Mouse (Mus musculus): Measurements from ENCODE around the gene Pla2g2c. TPM values are rescaled to one million over a fixed set of nuclear protein-coding genes. Genes with fewer than 3 reads are reported as not detected.

Gene Pla2g2c
- polyA plus RNA-seq, 1 experiment, result not detected

- TF ChIP-seq MYOD1 (IDR thresholded peaks at IDR 0.05; ENCODE audit: control insufficient read depth, insufficient read length, low read depth) (no peak), USF1 (IDR thresholded peaks at IDR 0.05; ENCODE audit: low read depth) (no peak), FOSL1 (IDR thresholded peaks at IDR 0.05; ENCODE audit: insufficient read depth, low read length, poor library complexity, severe bottlenecking) (no peak), MAX (IDR thresholded peaks at IDR 0.05) (no peak), CTCF (IDR thresholded peaks at IDR 0.05; ENCODE audit: control insufficient read depth, insufficient read depth, insufficient read length) (no peak), CEBPB (IDR thresholded peaks at IDR 0.05; ENCODE audit: low read depth) (no peak), MYOG (IDR thresholded peaks at IDR 0.05; ENCODE audit: control insufficient read depth, extremely low read depth, insufficient read length) (no peak)
- H3ac ChIP-seq (ENCODE audit: control insufficient read depth, insufficient read length, low read depth), result no peak overlapping the region
- H3K4me3 ChIP-seq (ENCODE audit: insufficient read depth, poor library complexity, severe bottlenecking), result no peak overlapping the region
- no peaks in the 10 kb centered on the region for H3K79me2 ChIP-seq (ENCODE audit: control insufficient read depth, insufficient read depth)
- no peaks in the 10 kb centered on the region for H3K36me3 ChIP-seq (ENCODE audit: control insufficient read depth, insufficient read depth)
- H3K79me3 ChIP-seq (ENCODE audit: low read depth), result no peaks in the 10 kb centered on the region
- peaks cover 59% of the 10 kb centered on the region for H3K27me3 ChIP-seq (ENCODE audit: control insufficient read depth, insufficient read depth, insufficient read length)
Observed at GRCm38 (mm10) chr4:138718586-138719263, 5.9 kb upstream of the Pla2g2c start.

- TF ChIP-seq MYOG (IDR thresholded peaks at IDR 0.05; ENCODE audit: control insufficient read depth, extremely low read depth, insufficient read length) (no peak), CEBPB (IDR thresholded peaks at IDR 0.05; ENCODE audit: low read depth) (no peak), MAX (IDR thresholded peaks at IDR 0.05) (no peak), CTCF (IDR thresholded peaks at IDR 0.05; ENCODE audit: control insufficient read depth, insufficient read depth, insufficient read length) (no peak), USF1 (IDR thresholded peaks at IDR 0.05; ENCODE audit: low read depth) (no peak), MYOD1 (IDR thresholded peaks at IDR 0.05; ENCODE audit: control insufficient read depth, insufficient read length, low read depth) (no peak), FOSL1 (IDR thresholded peaks at IDR 0.05; ENCODE audit: insufficient read depth, low read length, poor library complexity, severe bottlenecking) (no peak)
- H3K79me2 ChIP-seq (ENCODE audit: control insufficient read depth, insufficient read depth), result no peaks in the 10 kb centered on the region
- H3K79me3 ChIP-seq (ENCODE audit: low read depth), result no peaks in the 10 kb centered on the region
- H3K27me3 ChIP-seq (ENCODE audit: control insufficient read depth, insufficient read depth, insufficient read length), result peaks cover 64% of the 10 kb centered on the region
- H3K36me3 ChIP-seq (ENCODE audit: control insufficient read depth, insufficient read depth), result no peaks in the 10 kb centered on the region
- H3K4me3 ChIP-seq (ENCODE audit: insufficient read depth, poor library complexity, severe bottlenecking), result no peak overlapping the region
- no peak overlapping the region for H3ac ChIP-seq (ENCODE audit: control insufficient read depth, insufficient read length, low read depth)
Observed at GRCm38 (mm10) chr4:138719264-138719596, 5.4 kb upstream of the Pla2g2c start.

GRCm38 (mm10) chr4:138723493-138724281, 905 bp upstream of the Pla2g2c start:
- Histone ChIP-seq H3K4me3 (ENCODE audit: insufficient read depth, poor library complexity, severe bottlenecking) (no peak overlapping the region), H3K79me3 (ENCODE audit: low read depth) (no peaks in the 10 kb centered on the region), H3K36me3 (ENCODE audit: control insufficient read depth, insufficient read depth) (no peaks in the 10 kb centered on the region), H3K27me3 (ENCODE audit: control insufficient read depth, insufficient read depth, insufficient read length) (peaks cover 70% of the 10 kb centered on the region), H3ac (ENCODE audit: control insufficient read depth, insufficient read length, low read depth) (no peak overlapping the region), H3K79me2 (ENCODE audit: control insufficient read depth, insufficient read depth) (no peaks in the 10 kb centered on the region)
- TF ChIP-seq MAX (IDR thresholded peaks at IDR 0.05), result no peak
- no peak for TF ChIP-seq USF1 (IDR thresholded peaks at IDR 0.05; ENCODE audit: low read depth)
- TF ChIP-seq CEBPB (IDR thresholded peaks at IDR 0.05; ENCODE audit: low read depth), result no peak
- no peak for TF ChIP-seq CTCF (IDR thresholded peaks at IDR 0.05; ENCODE audit: control insufficient read depth, insufficient read depth, insufficient read length)
- no peak for TF ChIP-seq MYOG (IDR thresholded peaks at IDR 0.05; ENCODE audit: control insufficient read depth, extremely low read depth, insufficient read length)
- no peak for TF ChIP-seq MYOD1 (IDR thresholded peaks at IDR 0.05; ENCODE audit: control insufficient read depth, insufficient read length, low read depth)
- TF ChIP-seq FOSL1 (IDR thresholded peaks at IDR 0.05; ENCODE audit: insufficient read depth, low read length, poor library complexity, severe bottlenecking), result no peak

- TF ChIP-seq USF1 (IDR thresholded peaks at IDR 0.05; ENCODE audit: low read depth) (no peak), CTCF (IDR thresholded peaks at IDR 0.05; ENCODE audit: control insufficient read depth, insufficient read depth, insufficient read length) (no peak)
- no peak overlapping the region for H3ac ChIP-seq (ENCODE audit: control insufficient read depth, insufficient read length, low read depth)
- H3K36me3 ChIP-seq (ENCODE audit: control insufficient read depth, insufficient read depth), result no peaks in the 10 kb centered on the region
- no peaks in the 10 kb centered on the region for H3K79me2 ChIP-seq (ENCODE audit: control insufficient read depth, insufficient read depth)
- H3K79me3 ChIP-seq (ENCODE audit: low read depth), result no peaks in the 10 kb centered on the region
- peaks cover 63% of the 10 kb centered on the region for H3K27me3 ChIP-seq (ENCODE audit: control insufficient read depth, insufficient read depth, insufficient read length)
- no peak overlapping the region for H3K4me3 ChIP-seq (ENCODE audit: insufficient read depth, poor library complexity, severe bottlenecking)
Observed at GRCm38 (mm10) chr4:138725127-138725461, 502 bp downstream of the Pla2g2c start.

- Histone ChIP-seq H3K4me3 (ENCODE audit: insufficient read depth, poor library complexity, severe bottlenecking) (no peak overlapping the region), H3K36me3 (ENCODE audit: control insufficient read depth, insufficient read depth) (no peaks in the 10 kb centered on the region), H3K79me2 (ENCODE audit: control insufficient read depth, insufficient read depth) (no peaks in the 10 kb centered on the region), H3K79me3 (ENCODE audit: low read depth) (no peaks in the 10 kb centered on the region), H3K27me3 (ENCODE audit: control insufficient read depth, insufficient read depth, insufficient read length) (peaks cover 56% of the 10 kb centered on the region), H3ac (ENCODE audit: control insufficient read depth, insufficient read length, low read depth) (no peak overlapping the region)
- TF ChIP-seq USF1 (IDR thresholded peaks at IDR 0.05; ENCODE audit: low read depth), result no peak
- no peak for TF ChIP-seq FOSL1 (IDR thresholded peaks at IDR 0.05; ENCODE audit: insufficient read depth, low read length, poor library complexity, severe bottlenecking)
- TF ChIP-seq CEBPB (IDR thresholded peaks at IDR 0.05; ENCODE audit: low read depth), result no peak
- TF ChIP-seq MYOD1 (IDR thresholded peaks at IDR 0.05; ENCODE audit: control insufficient read depth, insufficient read length, low read depth), result no peak
- TF ChIP-seq MYOG (IDR thresholded peaks at IDR 0.05; ENCODE audit: control insufficient read depth, extremely low read depth, insufficient read length), result no peak
- no peak for TF ChIP-seq MAX (IDR thresholded peaks at IDR 0.05)
- no peak for TF ChIP-seq CTCF (IDR thresholded peaks at IDR 0.05; ENCODE audit: control insufficient read depth, insufficient read depth, insufficient read length)
Observed at GRCm38 (mm10) chr4:138725751-138726150, 1.2 kb downstream of the Pla2g2c start.
